Mouse (Mus musculus) intestine, embryonic 15.5 days (tissue): ENCODE results near the gene Prpf38a. TPM values are rescaled to one million over a fixed set of nuclear protein-coding genes. Genes with fewer than 3 reads are reported as not detected.

Experiments
- ATAC-seq: fragments of 200-750 bp; cut with Nextera tagmentation; 2 replicates; pipeline ENCODE4 v1.8.0; 2017; ENCODE audit warnings: moderate TSS enrichment, moderate library complexity
- H3K27ac ChIP-seq: fragments of 300-500 bp; sonication (generic); 2 replicates; pipeline ENCODE4 v1.5.1; 2015; ENCODE audit warnings: mild to moderate bottlenecking, inconsistent platforms
- H3K27me3 ChIP-seq: fragments of 300-500 bp; sonication (generic); replicated peaks from 2 replicates; pipeline ENCODE4 v1.6.1; 2015; ENCODE audit warnings: inconsistent platforms
- H3K36me3 ChIP-seq: fragments of 300-500 bp; sonication (generic); 2 replicates; pipeline ENCODE4 v1.6.1; 2015; ENCODE audit warnings: inconsistent platforms
- H3K4me1 ChIP-seq: fragments of 300-500 bp; sonication (generic); replicated peaks from 2 replicates; pipeline ENCODE4 v1.6.1; 2015; ENCODE audit warnings: inconsistent platforms
- H3K4me2 ChIP-seq: fragments of 300-500 bp; sonication (generic); replicated peaks from 2 replicates; pipeline ENCODE4 v1.6.1; 2015; ENCODE audit warnings: mild to moderate bottlenecking, inconsistent platforms
- H3K4me3 ChIP-seq: fragments of 300-500 bp; sonication (generic); replicated peaks from 2 replicates; pipeline ENCODE4 v1.5.1; 2015; ENCODE audit warnings: inconsistent platforms
- H3K9ac ChIP-seq: fragments of 300-500 bp; sonication (generic); 2 replicates; pipeline ENCODE4 v1.6.1; 2015; ENCODE audit warnings: inconsistent platforms
- H3K9me3 ChIP-seq: fragments of 300-500 bp; sonication (generic); 2 replicates; pipeline ENCODE4 v1.6.1; 2016; ENCODE audit warnings: inconsistent platforms
- WGBS: fragments of 180-500 bp; shearing (Covaris S2); methylation state at CpG from one replicate; pipeline ENCODE4 v1.1.7; 2015; 5-methylcytosine and 5-hydroxymethylcytosine counted together
- polyA plus RNA-seq: library from polyadenylated mRNA; unstranded; fragments of >200 nt; fragmentation: Nextera tagmentation; extraction: Ambion mirVana; gene quantifications from 2 replicates; pipeline ENCODE4 v1.2.1, GENCODE M21; 2015

Gene Prpf38a
- 79.0 and 81.9 TPM in 2 replicates for polyA plus RNA-seq

DNA sequence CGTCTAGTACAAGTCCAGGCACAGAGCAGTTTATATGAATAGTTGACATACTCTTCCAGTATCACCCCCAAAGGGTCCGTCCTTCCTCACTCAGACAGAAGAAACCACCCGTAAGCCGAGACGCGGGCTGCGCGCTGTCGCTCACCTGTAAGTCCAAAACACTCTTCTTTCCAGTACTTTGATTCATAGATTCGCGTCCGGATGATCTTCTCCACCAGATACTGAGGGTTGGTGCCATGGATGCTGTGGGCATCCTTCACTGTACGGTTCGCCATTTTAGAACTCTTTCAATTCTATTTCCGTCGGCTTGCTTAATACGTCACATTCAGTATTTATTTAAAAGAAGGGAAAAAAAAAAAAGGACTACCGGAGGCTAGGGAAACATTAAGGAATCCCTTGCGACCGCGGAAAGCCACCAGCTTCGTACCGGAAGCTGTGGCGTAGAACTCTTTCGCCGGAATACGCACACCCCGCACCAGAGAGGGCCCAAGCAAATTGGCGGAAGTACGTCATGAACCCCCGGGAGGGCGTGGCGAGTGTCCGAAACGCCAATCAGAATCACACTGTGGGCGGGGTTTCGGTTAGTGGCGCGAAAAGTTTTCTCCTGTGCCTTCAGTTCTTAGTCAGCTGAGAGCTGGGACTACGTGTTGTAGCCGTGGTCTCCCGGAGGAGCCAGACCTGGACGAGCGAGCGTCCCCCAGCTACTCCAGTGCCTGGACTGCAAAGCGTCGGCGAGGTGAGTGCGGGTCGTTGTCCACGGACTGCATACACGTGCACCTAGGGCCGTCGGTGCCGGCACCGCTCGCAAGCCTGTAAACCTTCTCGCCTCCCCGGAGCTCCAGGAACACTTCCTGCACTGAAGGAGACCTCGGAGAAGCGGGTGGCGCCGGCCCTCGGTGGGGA is at the start of gene Prpf38a, which contains the start of gene Orc1:
Prpf38a (minus strand) TSS at position 497 of the 903 bp plus-strand sequence.
Orc1 (plus strand) TSS at position 584 of the 903 bp plus-strand sequence.
- H3K4me1 ChIP-seq = peaks cover 12% of the 10 kb centered on the region
- H3K9me3 ChIP-seq = no peaks in the 10 kb centered on the region
- peak; percentile 99 for ATAC-seq
- H3K36me3 ChIP-seq = peaks cover 2% of the 10 kb centered on the region; the same call in 1 of the 2 replicates
- no peaks in the 10 kb centered on the region for H3K27me3 ChIP-seq
- under 1% methylated on average over 64 of the region's 64 CpGs for WGBS
- peak within 1 kb of the TSS; percentile 86 for H3K4me2 ChIP-seq
- H3K9ac ChIP-seq = peak within 1 kb of the TSS; percentile 71
- peak within 1 kb of the TSS; percentile 72 for H3K27ac ChIP-seq
- peak within 1 kb of the TSS; percentile 70 for H3K4me3 ChIP-seq

DNA sequence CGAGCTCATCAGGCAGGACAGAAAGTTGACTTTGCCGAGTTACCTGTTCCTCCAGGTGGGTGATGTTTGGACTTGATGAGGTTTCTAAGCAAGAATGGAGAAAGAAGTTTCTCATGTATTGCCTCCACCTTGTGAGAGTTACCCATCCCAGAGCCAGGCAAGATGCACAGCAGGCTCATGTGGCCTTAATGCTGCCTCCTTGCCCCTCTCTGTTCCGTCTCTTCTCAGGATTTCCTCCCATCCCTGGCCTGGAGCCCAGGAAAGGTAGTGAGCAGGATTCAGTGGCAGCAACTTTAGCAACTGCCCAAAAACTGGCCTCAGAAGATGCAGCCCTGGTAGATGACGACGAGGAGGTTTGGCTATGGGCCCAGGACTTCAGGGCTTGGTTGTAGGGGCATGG is 47.9 kb upstream of the Prpf38a start:
- Histone ChIP-seq H3K9ac (no peak overlapping the region), H3K4me1 (no peaks in the 10 kb centered on the region), H3K4me3 (no peak overlapping the region), H3K4me2 (no peak overlapping the region), H3K27me3 (no peaks in the 10 kb centered on the region), H3K27ac (no peak overlapping the region), H3K9me3 (no peaks in the 10 kb centered on the region), H3K36me3 (peaks cover 38% of the 10 kb centered on the region)
- WGBS = 82% methylated on average over 5 of the region's 5 CpGs
- ATAC-seq = no peak

DNA sequence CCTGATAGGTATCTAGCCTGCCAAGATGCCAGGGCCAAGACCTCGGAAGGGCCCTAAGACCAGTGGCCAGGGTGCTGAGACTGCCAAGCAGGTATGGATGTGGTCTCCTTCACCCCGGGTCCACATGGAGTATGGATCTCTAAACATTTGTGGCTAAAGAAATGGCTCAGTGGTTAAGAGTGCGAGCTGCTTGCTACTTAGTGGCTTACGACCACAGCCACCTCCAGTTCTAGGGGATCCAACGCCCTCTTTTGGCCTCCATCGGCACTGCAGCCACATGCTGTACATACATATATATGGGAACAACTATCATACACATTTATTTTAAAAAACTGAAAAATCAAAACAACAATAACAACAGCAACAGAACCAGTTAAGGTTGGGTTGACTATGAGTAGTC is 42.4 kb upstream of the Prpf38a start:
- no peak overlapping the region for H3K4me2 ChIP-seq
- no peak overlapping the region for H3K4me3 ChIP-seq
- ATAC-seq = no peak
- no peak overlapping the region for H3K9ac ChIP-seq
- no peaks in the 10 kb centered on the region for H3K9me3 ChIP-seq
- no peak overlapping the region for H3K27ac ChIP-seq
- H3K4me1 ChIP-seq = peaks cover 7% of the 10 kb centered on the region
- H3K27me3 ChIP-seq = no peaks in the 10 kb centered on the region
- H3K36me3 ChIP-seq = peaks cover 12% of the 10 kb centered on the region; the same call in 1 of the 2 replicates
- WGBS = 94% methylated on average over 6 of the region's 6 CpGs

DNA sequence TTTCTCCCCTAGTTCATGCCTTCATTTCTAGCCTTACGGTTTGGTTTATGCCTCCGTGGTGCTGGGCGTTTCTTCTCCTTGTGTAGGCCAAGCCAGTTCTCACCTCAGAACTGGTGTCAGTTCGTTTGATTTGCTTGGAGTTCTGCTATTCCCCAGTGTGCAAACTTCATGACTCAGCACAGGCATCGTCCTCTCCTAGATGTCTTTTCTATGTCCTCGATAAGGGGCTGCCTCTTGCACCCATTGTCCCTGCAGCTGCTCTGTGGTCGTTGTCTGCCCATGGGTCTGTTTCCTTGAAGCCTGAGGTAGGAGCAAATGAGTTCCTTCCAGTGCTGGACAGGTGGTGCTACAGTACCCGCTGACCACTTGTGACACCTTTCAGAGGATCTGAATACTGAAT is 41.4 kb upstream of the Prpf38a start:
- Histone ChIP-seq H3K9ac (peak overlapping the region; percentile 93), H3K36me3 (peaks cover 12% of the 10 kb centered on the region; the same call in 1 of the 2 replicates), H3K9me3 (no peaks in the 10 kb centered on the region), H3K4me1 (peaks cover 7% of the 10 kb centered on the region), H3K27ac (peak overlapping the region; percentile 89), H3K4me3 (peak overlapping the region; percentile 92), H3K4me2 (peak overlapping the region; percentile 84), H3K27me3 (no peaks in the 10 kb centered on the region)
- ATAC-seq = 0 out of 2 replicates have a peak, but pooled peaks have one; percentile 0
- 13% methylated on average over 8 of the region's 8 CpGs for WGBS

DNA sequence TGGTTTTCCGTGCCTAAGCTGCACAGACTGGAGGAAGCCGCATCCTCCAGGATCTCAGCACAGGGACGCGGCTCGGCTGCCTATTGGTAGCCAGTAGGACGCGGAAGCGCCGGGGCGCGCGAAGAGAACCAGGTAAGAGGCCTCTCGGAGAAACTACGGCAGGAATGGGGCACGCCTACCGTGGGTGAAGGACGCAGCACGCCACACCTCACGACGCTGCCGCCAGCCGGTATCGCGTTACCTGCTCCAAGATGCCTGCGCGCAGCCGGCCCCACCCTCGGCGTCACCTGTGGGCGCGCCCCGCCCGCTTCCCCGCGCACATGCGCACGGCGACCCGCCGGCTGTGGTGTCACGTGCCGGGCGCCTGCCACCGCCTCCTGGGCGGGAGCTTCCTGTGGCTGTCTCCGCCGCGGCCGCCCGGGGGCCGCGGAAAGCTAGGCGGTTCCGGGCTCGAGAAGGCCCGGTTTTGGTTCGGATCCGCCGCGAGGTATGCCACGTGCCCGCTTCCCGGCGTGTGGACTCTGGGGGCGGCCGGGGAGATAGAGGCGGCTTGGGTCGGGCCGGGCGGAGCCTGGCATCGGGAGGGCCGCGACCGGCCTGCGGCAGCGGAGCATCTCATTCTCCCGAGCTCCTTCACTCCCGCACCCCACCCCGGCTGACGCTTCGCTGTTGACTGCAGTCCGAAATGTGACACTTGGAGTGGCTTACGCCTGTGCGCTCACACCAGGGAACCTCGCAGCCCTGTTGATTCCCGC is 40.6 kb upstream of the Prpf38a start, which contains the start of gene Cc2d1b:
Cc2d1b (plus strand) TSS at position 354 of the 755 bp plus-strand sequence.
- Histone ChIP-seq H3K4me1 (peaks cover 7% of the 10 kb centered on the region), H3K9ac (peak within 1 kb of the TSS; percentile 93), H3K4me3 (peak within 1 kb of the TSS; percentile 92), H3K9me3 (no peaks in the 10 kb centered on the region), H3K27me3 (no peaks in the 10 kb centered on the region), H3K27ac (peak within 1 kb of the TSS; percentile 89), H3K36me3 (peaks cover 6% of the 10 kb centered on the region; the same call in 1 of the 2 replicates), H3K4me2 (peak within 1 kb of the TSS; percentile 84)
- 0% methylated on average over 86 of the region's 86 CpGs for WGBS
- ATAC-seq = peak; percentile 95

DNA sequence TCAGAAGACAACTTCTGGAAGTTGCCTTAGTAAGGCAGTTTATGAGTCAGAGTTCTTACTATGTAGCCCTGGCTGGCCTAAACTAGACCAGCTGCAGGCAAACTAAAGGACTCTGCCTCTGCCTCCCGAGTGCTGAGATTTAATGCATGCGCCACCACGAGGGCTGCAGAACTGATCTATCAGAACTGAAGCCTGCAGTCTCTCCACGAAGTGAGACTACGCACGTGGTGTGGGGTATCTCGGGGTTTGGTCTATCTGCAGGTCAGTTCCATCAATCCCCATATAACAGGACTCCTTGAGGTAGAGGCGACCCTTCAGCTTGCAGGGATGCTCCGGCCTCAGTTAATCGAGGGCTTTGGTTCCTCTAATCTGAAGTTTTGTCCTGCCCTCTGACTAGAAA is 40.0 kb upstream of the Prpf38a start:
- H3K9me3 ChIP-seq = no peaks in the 10 kb centered on the region
- H3K4me2 ChIP-seq = peak overlapping the region; percentile 84
- 2% methylated on average over 10 of the region's 10 CpGs for WGBS
- H3K27ac ChIP-seq = peak overlapping the region; percentile 86
- H3K9ac ChIP-seq = peak overlapping the region; percentile 93
- ATAC-seq = peak; percentile 60
- peaks cover 3% of the 10 kb centered on the region; the same call in 1 of the 2 replicates for H3K36me3 ChIP-seq
- peaks cover 7% of the 10 kb centered on the region for H3K4me1 ChIP-seq
- peak overlapping the region; percentile 92 for H3K4me3 ChIP-seq
- H3K27me3 ChIP-seq = no peaks in the 10 kb centered on the region

DNA sequence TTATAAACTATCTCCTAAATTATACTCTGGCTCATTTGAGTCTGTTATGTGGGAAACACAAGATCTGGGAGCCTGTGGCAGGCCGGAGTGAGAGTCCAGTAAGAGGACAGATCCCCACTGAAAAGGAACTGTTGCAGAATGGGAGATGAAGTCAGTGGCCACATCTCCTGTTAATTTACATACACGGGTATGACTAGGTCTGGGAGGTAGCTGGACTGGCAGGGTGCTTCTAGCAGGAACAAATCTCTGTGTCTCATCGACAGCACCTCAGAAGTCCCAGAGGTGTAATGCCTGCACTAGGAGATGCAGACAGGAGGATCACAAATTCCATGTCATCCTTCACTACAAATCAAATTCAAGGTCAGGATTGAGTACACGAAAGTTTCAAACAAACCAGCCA is 39.5 kb upstream of the Prpf38a start:
- no peaks in the 10 kb centered on the region for H3K36me3 ChIP-seq
- peak overlapping the region; percentile 92 for H3K4me3 ChIP-seq
- no peaks in the 10 kb centered on the region for H3K9me3 ChIP-seq
- 48% methylated on average over 4 of the region's 4 CpGs for whole genome bisulfite sequencing
- H3K4me1 ChIP-seq = peaks cover 7% of the 10 kb centered on the region
- H3K9ac ChIP-seq = peak overlapping the region; percentile 93; the same call in 1 of the 2 replicates
- no peak for ATAC-seq
- no peaks in the 10 kb centered on the region for H3K27me3 ChIP-seq
- peak overlapping the region; percentile 84 for H3K4me2 ChIP-seq
- peak overlapping the region; percentile 86; the same call in 1 of the 2 replicates for H3K27ac ChIP-seq

DNA sequence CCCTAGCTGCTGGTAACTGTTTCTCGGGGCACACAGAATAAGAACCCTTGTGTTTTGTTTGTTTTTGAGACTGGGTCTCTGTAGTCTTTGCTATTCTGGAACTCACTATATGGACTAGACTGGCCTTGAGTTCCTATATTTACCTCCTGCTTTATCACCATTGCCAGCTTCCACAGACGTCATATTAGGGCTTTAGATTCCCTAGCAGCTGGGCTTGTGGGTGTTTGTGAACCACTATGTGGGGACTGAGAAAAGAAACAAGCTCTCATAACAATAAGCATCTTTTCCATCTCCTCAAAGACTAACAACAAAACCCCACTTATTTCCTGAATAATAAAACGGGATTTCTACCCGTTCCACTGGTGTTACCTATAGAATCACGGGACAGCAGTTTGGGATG is 31.8 kb upstream of the Prpf38a start:
- H3K27ac ChIP-seq = no peak overlapping the region
- H3K4me2 ChIP-seq = no peak overlapping the region
- WGBS = 91% methylated on average over 5 of the region's 5 CpGs

DNA sequence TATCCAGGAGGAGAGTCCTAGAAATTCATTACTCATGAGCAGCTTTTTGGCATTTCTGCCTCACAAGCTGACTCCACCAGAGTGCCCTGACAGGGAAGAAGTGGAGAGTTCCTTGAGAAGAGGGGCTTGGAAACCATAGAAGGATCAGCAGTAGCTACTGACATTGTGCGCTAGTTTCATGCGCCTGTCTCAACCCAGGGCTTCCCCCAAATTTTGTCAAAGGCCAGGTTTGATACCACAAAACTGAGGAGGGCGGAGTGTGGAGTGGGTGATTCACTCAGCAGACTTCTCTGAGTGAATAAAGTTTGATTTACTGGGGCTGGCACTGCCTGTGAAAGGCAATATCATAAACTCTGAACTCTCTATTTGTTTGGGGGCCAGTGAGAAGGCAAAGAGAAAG is 29.5 kb upstream of the Prpf38a start:
- peaks cover 29% of the 10 kb centered on the region for H3K36me3 ChIP-seq
- no peak overlapping the region for H3K9ac ChIP-seq
- H3K27ac ChIP-seq = no peak overlapping the region
- H3K27me3 ChIP-seq = no peaks in the 10 kb centered on the region
- 91% methylated on average over 3 of the region's 3 CpGs for WGBS
- no peaks in the 10 kb centered on the region for H3K4me1 ChIP-seq
- no peaks in the 10 kb centered on the region for H3K9me3 ChIP-seq
- no peak for ATAC-seq
- no peak overlapping the region for H3K4me3 ChIP-seq
- H3K4me2 ChIP-seq = no peak overlapping the region

More for the DNA sequence above, 31.8 kb upstream of the Prpf38a start:
- Histone ChIP-seq H3K4me3 (no peak overlapping the region), H3K36me3 (peaks cover 11% of the 10 kb centered on the region; the same call in 1 of the 2 replicates), H3K4me1 (no peaks in the 10 kb centered on the region), H3K9me3 (no peaks in the 10 kb centered on the region), H3K27me3 (no peaks in the 10 kb centered on the region), H3K9ac (no peak overlapping the region)
- ATAC-seq = no peak

DNA sequence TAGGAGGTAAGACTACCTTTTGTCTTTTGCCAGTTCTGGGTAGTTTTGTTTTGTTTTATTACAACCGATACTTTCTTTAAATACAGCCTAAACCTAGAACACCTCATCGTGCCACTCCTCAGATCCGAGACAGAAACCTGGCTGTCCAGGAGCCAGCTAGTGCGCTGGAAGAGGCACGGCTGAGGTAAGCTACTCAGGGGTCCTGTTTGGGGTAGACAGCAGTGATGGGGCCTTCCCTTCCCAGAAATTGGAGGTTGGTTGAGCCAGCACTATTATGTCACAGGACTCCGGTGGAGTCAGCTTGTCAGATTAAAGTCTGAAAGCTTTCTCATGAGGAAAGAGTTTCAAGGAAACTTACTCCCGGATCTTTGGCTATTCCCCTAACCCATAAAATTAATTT is 22.7 kb upstream of the Prpf38a start:
- Histone ChIP-seq H3K4me1 (no peaks in the 10 kb centered on the region), H3K36me3 (peaks cover 34% of the 10 kb centered on the region), H3K9me3 (no peaks in the 10 kb centered on the region), H3K27ac (no peak overlapping the region), H3K4me2 (no peak overlapping the region), H3K9ac (no peak overlapping the region), H3K4me3 (no peak overlapping the region), H3K27me3 (no peaks in the 10 kb centered on the region)
- ATAC-seq = 0 out of 2 replicates have a peak, but pooled peaks have one; percentile 58
- WGBS = 82% methylated on average over 7 of the region's 7 CpGs

DNA sequence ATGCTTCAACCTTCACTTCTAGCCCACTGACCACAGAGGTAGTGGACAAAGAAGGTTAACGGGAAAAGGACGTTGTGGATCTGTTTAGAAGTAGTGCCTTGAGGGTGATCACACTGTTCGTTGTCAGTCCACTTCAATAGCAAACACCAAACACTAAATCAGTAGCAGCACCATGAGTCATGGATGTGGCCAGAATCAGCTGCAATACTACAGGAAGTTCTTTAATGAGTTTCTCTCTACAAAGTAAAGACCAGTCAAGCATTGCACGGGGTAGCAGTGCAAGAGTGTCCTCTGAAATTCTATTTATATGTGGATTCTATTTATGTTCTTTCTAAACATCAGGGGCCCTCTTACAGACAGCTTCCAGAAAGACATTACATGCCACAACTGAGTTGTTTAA is 19.2 kb upstream of the Prpf38a start:
- Histone ChIP-seq H3K9ac (no peak overlapping the region), H3K4me1 (no peaks in the 10 kb centered on the region), H3K4me3 (no peak overlapping the region), H3K27me3 (no peaks in the 10 kb centered on the region), H3K9me3 (no peaks in the 10 kb centered on the region), H3K36me3 (peaks cover 5% of the 10 kb centered on the region; the same call in 1 of the 2 replicates), H3K27ac (no peak overlapping the region), H3K4me2 (no peak overlapping the region)
- no peak for ATAC-seq
- WGBS = 68% methylated on average over 4 of the region's 4 CpGs

DNA sequence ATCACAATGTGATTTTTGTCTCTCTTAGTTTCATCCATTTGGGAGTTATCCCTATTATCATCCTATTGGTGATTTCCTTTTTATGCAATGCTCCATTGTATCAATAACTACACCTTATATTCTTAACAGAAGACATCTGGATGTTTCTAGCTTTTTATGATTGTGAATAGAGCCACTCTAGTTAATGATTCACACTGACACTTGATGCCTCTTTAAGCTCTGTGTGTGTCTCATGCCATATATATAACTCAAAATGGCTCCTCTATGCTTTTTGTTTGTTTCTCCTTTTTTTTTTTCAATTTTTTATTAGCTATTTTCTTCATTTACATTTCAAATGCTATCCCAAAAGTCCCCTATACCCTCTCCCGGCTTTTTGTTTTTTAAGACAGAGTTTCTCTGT is 16.6 kb upstream of the Prpf38a start:
- WGBS = 77% methylated on average over 1 of the region's 1 CpGs
- H3K4me2 ChIP-seq = no peak overlapping the region
- no peaks in the 10 kb centered on the region for H3K9me3 ChIP-seq
- H3K27me3 ChIP-seq = no peaks in the 10 kb centered on the region
- 0 out of 2 replicates have a peak overlapping the region, but pooled peaks have one; percentile 0 for H3K27ac ChIP-seq
- H3K4me3 ChIP-seq = no peak overlapping the region
- no peaks in the 10 kb centered on the region for H3K36me3 ChIP-seq
- no peaks in the 10 kb centered on the region for H3K4me1 ChIP-seq
- no peak overlapping the region for H3K9ac ChIP-seq
- ATAC-seq = peak; percentile 62
